Mouse (Mus musculus) adrenal gland, postnatal 14 days (tissue): ENCODE results near the gene Ptprg. TPM values are rescaled to one million over a fixed set of nuclear protein-coding genes. Genes with fewer than 3 reads are reported as not detected.
"Not testable (repeated sequence)": the region's sequence is repeated elsewhere in the genome, so short reads cannot be mapped to it uniquely, and the experiment has no call there.

Experiments used
- DNase-seq: peaks from one replicate; pipeline ENCODE4 v3.0.0; 2021; ENCODE audit warnings: mixed read lengths
- total RNA-seq: library from RNA; stranded (reverse); gene quantifications from 2 replicates; pipeline ENCODE4 v1.2.3, GENCODE M21; 2021

Ptprg gene
- total RNA-seq, 1 experiment from 2014 or later, result 99.9 TPM

GRCm38 (mm10) chr14:11963791-11964190 lies 410.5 kb downstream of the Ptprg start:
- DNase-seq, result no peak

- not testable (repeated sequence) for DNase-seq
Observed at GRCm38 (mm10) chr14:11964326-11964725, 411.0 kb downstream of the Ptprg start.

- DNase-seq, result no peak
Observed at GRCm38 (mm10) chr14:11965878-11966277, 412.5 kb downstream of the Ptprg start.

- no peak for DNase-seq
Observed at GRCm38 (mm10) chr14:11981764-11982163, 428.4 kb downstream of the Ptprg start.

GRCm38 (mm10) chr14:11983031-11983430 lies 429.7 kb downstream of the Ptprg start:
- DNase-seq, result no peak

GRCm38 (mm10) chr14:11984086-11984485 lies 430.8 kb downstream of the Ptprg start:
- peak; percentile 14 for DNase-seq

- no peak for DNase-seq
Observed at GRCm38 (mm10) chr14:11988975-11989374, 435.6 kb downstream of the Ptprg start.

GRCm38 (mm10) chr14:11991151-11991550 lies 437.8 kb downstream of the Ptprg start:
- DNase-seq, result peak; percentile 36

- no peak for DNase-seq
Observed at GRCm38 (mm10) chr14:11992111-11992510, 438.8 kb downstream of the Ptprg start.

GRCm38 (mm10) chr14:11992534-11992933 lies 439.2 kb downstream of the Ptprg start:
- no peak for DNase-seq

- no peak for DNase-seq
Observed at GRCm38 (mm10) chr14:11997555-11997954, 444.2 kb downstream of the Ptprg start.

GRCm38 (mm10) chr14:11998464-11998863 lies 445.1 kb downstream of the Ptprg start:
- DNase-seq, result no peak

- no peak for DNase-seq
Observed at GRCm38 (mm10) chr14:12004061-12004460, 450.7 kb downstream of the Ptprg start.

- DNase-seq, result no peak
Observed at GRCm38 (mm10) chr14:12011766-12012165, 458.4 kb downstream of the Ptprg start.

- DNase-seq, result no peak
Observed at GRCm38 (mm10) chr14:12025812-12026728, 472.7 kb downstream of the Ptprg start.

- DNase-seq, result no peak
Observed at GRCm38 (mm10) chr14:12027247-12027646, 473.9 kb downstream of the Ptprg start.

GRCm38 (mm10) chr14:12029926-12030325 lies 476.6 kb downstream of the Ptprg start:
- no peak for DNase-seq

- DNase-seq, result no peak
Observed at GRCm38 (mm10) chr14:12036530-12037283, 483.4 kb downstream of the Ptprg start.

- no peak for DNase-seq
Observed at GRCm38 (mm10) chr14:12039743-12040142, 486.4 kb downstream of the Ptprg start.

GRCm38 (mm10) chr14:12041566-12041965 lies 488.2 kb downstream of the Ptprg start:
- no peak for DNase-seq

- no peak for DNase-seq
Observed at GRCm38 (mm10) chr14:12046226-12046882, 493.0 kb downstream of the Ptprg start.

- no peak for DNase-seq
Observed at GRCm38 (mm10) chr14:12047637-12048036, 494.3 kb downstream of the Ptprg start.
